Mouse (Mus musculus): ENCODE data around the gene Zdhhc7. TPM values are rescaled to one million over a fixed set of nuclear protein-coding genes. Genes with fewer than 3 reads are reported as not detected.

Gene Zdhhc7
- polyA plus RNA-seq, 1 experiment = 35.5 TPM

DNA sequence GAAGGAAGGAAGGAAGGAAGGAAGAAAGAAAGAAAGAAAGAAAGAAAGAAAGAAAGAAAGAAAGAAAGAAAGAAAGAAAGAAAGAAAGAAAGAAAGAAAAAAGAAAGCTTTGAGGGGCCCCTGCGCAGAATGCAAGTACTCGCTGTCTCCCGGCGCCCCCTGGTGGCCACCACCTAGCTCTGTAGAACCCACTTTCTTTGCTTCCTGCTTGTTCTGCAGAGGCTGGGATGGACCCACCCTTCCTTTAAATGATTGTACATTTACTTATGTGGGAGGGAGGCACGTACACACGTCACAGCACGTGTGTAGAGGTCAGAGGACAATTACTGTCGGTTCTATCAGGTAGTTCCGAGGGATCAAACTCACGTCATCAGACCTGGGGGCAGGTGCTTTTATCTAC is 23.2 kb downstream of the Zdhhc7 start:
- no peak overlapping the region for H3K4me3 ChIP-seq (ENCODE audit: insufficient read depth, low read length)
- peak; percentile 65 for TF ChIP-seq CTCF (IDR thresholded peaks at IDR 0.05; ENCODE audit: extremely low read depth, insufficient read depth, low read length)
- TF ChIP-seq POLR2A (IDR thresholded peaks at IDR 0.05; ENCODE audit: extremely low read depth, insufficient read depth, low read length) = no peak
- no peaks in the 10 kb centered on the region for H3K4me1 ChIP-seq (ENCODE audit: control insufficient read depth, insufficient read depth, low read length)
- no peak overlapping the region for H3K27ac ChIP-seq (ENCODE audit: insufficient read depth, low read length)

DNA sequence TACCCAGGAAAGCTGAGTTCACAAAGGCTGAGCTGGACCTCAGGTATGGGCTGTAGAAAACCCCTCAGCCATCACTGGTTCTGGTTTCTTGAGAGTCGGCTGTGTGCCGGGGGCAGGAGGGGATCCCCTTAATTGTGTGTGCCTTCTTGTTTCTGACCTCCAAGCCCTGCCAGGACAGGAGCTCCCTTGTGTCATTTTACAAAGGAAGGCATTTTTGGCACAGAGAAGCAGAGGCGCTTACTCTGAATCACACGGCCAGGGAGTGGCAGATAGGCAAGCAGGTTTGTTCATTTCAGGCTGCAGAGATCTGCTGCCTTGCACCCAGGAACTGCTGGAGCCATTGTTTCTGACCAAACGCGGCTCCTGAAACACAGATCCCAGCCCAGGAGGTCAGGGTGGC is 25.9 kb downstream of the Zdhhc7 start:
- no peak overlapping the region for H3K27ac ChIP-seq (ENCODE audit: insufficient read depth, low read length)
- TF ChIP-seq POLR2A (IDR thresholded peaks at IDR 0.05; ENCODE audit: extremely low read depth, insufficient read depth, low read length) = no peak
- no peak for TF ChIP-seq CTCF (IDR thresholded peaks at IDR 0.05; ENCODE audit: extremely low read depth, insufficient read depth, low read length)
- H3K4me3 ChIP-seq (ENCODE audit: insufficient read depth, low read length) = no peak overlapping the region
- no peaks in the 10 kb centered on the region for H3K4me1 ChIP-seq (ENCODE audit: control insufficient read depth, insufficient read depth, low read length)

DNA sequence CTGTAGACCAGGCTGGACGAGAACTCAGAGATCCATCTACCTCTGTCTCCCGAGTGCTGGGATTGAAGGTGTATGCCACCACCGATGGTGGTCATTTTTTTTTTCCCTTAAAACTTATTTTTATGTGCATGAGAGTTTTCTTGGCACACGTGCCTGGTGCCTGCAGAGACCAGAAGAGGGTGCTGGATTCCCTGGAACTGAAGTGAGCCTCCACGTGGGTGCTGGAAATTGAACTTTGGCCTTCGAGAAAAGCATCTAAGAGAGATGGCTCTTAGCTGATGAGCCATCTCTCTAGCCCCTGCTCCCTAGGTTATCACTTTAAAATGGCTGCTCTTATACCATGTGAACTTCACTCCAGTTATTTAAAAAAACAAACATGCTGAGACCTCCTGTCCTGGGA is 26.8 kb downstream of the Zdhhc7 start:
- Histone ChIP-seq H3K27ac (ENCODE audit: insufficient read depth, low read length) (no peak overlapping the region), H3K4me1 (ENCODE audit: control insufficient read depth, insufficient read depth, low read length) (no peaks in the 10 kb centered on the region), H3K4me3 (ENCODE audit: insufficient read depth, low read length) (no peak overlapping the region)
- no peak for TF ChIP-seq POLR2A (IDR thresholded peaks at IDR 0.05; ENCODE audit: extremely low read depth, insufficient read depth, low read length)
- TF ChIP-seq CTCF (IDR thresholded peaks at IDR 0.05; ENCODE audit: extremely low read depth, insufficient read depth, low read length) = no peak

DNA sequence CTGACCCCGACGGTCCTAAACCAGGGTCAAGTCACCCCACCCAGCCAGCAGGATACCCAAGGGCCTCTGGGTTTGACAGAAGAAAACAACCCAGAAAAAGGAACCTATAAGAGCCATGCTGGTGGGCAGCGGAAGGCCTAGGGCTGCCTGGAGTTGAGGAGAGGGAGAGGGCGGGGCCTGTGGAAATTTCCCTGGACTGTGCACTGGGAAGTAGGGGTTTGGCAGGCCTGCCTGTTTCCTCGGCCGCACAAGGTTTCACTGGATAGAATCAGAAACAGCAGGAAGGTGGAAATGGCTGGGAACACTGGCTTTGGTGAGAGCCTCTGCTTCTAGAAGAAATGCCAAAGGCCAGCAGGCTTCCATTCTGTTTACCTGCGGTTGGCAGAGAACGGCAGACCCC is 28.5 kb downstream of the Zdhhc7 start:
- Histone ChIP-seq H3K27ac (ENCODE audit: insufficient read depth, low read length) (no peak overlapping the region), H3K4me1 (ENCODE audit: control insufficient read depth, insufficient read depth, low read length) (no peaks in the 10 kb centered on the region), H3K4me3 (ENCODE audit: insufficient read depth, low read length) (no peak overlapping the region)
- no peak for TF ChIP-seq CTCF (IDR thresholded peaks at IDR 0.05; ENCODE audit: extremely low read depth, insufficient read depth, low read length)
- no peak for TF ChIP-seq POLR2A (IDR thresholded peaks at IDR 0.05; ENCODE audit: extremely low read depth, insufficient read depth, low read length)

DNA sequence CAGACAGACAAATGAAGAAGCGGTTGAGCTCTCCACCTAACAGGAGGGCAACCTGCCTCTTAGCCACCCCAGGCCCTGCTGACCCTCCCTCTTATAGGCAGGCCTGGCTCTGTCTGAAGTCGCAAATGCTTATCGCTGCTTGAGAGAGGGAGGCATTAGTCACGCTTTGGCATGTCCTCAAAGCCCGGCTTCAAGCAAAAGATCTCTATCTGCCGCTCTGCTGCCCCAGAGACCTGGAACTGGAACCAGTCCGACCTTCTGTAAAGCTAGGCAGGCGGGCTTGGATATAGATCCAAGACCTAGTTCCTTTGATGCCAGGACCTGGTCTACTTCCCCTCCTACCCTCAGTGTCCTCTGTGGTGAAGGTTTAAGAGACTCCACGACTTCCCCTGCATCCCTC is 29.0 kb downstream of the Zdhhc7 start:
- TF ChIP-seq CTCF (IDR thresholded peaks at IDR 0.05; ENCODE audit: extremely low read depth, insufficient read depth, low read length) (no peak), POLR2A (IDR thresholded peaks at IDR 0.05; ENCODE audit: extremely low read depth, insufficient read depth, low read length) (no peak)
- Histone ChIP-seq H3K4me3 (ENCODE audit: insufficient read depth, low read length) (no peak overlapping the region), H3K27ac (ENCODE audit: insufficient read depth, low read length) (no peak overlapping the region), H3K4me1 (ENCODE audit: control insufficient read depth, insufficient read depth, low read length) (no peaks in the 10 kb centered on the region)

DNA sequence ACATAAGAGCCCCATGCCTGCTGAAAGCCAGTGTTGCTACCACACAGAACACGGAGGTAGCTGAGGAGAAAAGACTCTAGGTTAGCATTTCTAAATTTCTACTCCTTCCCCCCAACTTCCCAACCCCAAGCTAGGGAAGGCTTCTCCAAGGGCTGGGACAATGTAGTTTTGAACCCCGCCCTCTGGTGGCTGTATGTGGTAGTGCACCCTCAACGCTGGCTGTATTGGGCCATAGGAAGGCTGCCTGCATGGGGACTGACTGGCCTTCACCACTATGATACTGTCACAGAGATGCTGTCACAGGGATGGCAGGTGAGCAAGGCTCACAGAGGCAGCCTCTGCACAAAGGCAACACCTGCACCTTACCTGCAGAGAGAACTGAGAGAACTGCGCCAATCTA is 29.6 kb downstream of the Zdhhc7 start:
- no peaks in the 10 kb centered on the region for H3K4me1 ChIP-seq (ENCODE audit: control insufficient read depth, insufficient read depth, low read length)
- no peak overlapping the region for H3K4me3 ChIP-seq (ENCODE audit: insufficient read depth, low read length)
- no peak overlapping the region for H3K27ac ChIP-seq (ENCODE audit: insufficient read depth, low read length)
- TF ChIP-seq POLR2A (IDR thresholded peaks at IDR 0.05; ENCODE audit: extremely low read depth, insufficient read depth, low read length) (no peak), CTCF (IDR thresholded peaks at IDR 0.05; ENCODE audit: extremely low read depth, insufficient read depth, low read length) (peak; percentile 91)

DNA sequence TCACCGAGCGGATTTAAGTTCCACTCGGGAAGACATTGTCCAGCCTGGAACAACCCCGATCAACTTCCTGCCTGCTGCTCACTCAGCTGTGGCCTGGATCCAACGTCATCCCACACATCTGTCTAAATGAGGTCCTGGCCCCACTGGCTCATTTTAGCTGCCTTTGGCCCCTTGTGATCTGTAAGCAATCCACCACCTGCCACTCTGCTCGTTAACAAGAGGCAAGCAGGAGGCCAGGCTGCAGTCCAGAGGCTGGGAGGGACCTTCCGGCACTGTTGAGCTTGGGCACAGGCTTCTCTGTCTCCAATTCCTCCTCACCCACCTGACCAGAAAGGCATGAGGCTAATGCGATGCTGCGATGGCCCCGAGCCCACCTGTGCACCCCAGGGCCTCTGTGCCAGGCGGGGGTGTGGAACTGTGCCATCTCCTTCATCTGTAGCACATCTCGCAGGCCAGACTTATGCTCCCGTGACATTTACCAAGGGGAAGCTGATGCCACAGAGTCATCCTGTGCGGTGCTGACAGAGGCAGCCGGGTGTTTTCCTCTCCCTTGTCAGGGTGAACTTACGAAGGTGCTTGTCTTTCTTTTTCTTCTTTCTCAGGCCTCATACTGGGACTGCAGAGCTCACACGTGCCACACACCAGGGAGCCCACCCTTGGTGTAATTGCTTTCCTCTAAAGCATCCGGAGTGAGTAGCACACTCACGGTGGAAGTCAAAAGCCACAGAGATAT is 33.2 kb downstream of the Zdhhc7 start:
- H3K27ac ChIP-seq (ENCODE audit: insufficient read depth, low read length) = no peak overlapping the region
- no peak overlapping the region for H3K4me3 ChIP-seq (ENCODE audit: insufficient read depth, low read length)
- TF ChIP-seq POLR2A (IDR thresholded peaks at IDR 0.05; ENCODE audit: extremely low read depth, insufficient read depth, low read length) (no peak), CTCF (IDR thresholded peaks at IDR 0.05; ENCODE audit: extremely low read depth, insufficient read depth, low read length) (no peak)
- H3K4me1 ChIP-seq (ENCODE audit: control insufficient read depth, insufficient read depth, low read length) = no peaks in the 10 kb centered on the region

DNA sequence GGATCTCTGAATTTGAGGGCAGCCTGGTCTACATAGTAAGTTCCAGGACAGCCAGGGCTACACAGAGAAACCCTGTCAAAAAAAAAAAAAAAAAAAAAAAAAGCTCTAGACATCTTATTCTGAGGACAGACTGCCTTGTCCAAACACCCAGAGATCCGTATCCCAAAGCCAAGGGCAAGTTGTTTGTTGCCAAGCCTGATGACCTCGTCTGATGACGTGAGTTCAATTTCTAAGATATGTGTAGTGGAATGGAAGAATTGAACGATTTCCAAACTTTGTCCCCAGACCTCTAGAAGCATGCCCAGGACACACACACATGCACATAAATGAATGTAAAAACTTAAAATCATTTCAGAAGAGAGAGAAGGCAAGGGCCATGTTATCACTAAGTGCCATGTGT is 35.1 kb downstream of the Zdhhc7 start:
- Histone ChIP-seq H3K4me1 (ENCODE audit: control insufficient read depth, insufficient read depth, low read length) (no peaks in the 10 kb centered on the region), H3K27ac (ENCODE audit: insufficient read depth, low read length) (no peak overlapping the region), H3K4me3 (ENCODE audit: insufficient read depth, low read length) (no peak overlapping the region)
- TF ChIP-seq CTCF (IDR thresholded peaks at IDR 0.05; ENCODE audit: extremely low read depth, insufficient read depth, low read length) = no peak
- no peak for TF ChIP-seq POLR2A (IDR thresholded peaks at IDR 0.05; ENCODE audit: extremely low read depth, insufficient read depth, low read length)

DNA sequence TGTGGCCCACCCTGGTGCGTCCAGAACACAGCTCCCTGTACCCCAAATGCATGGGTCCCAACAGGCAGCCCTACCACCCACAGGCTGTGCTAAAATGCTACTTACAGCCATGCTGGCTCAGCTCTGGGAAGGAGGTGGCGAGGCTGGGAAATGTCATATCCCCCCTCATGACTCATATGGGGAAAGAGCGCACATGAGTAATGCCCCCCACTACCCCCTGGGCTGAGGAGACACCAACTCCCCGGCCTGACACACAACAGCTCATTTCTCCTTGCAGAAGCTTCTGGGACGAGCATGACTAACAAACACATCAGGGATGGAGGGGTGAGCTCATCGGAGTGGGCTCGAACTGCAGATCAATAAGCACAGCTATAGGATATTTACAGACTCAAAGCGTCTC is 35.7 kb downstream of the Zdhhc7 start:
- H3K27ac ChIP-seq (ENCODE audit: insufficient read depth, low read length) = no peak overlapping the region
- H3K4me3 ChIP-seq (ENCODE audit: insufficient read depth, low read length) = no peak overlapping the region
- TF ChIP-seq CTCF (IDR thresholded peaks at IDR 0.05; ENCODE audit: extremely low read depth, insufficient read depth, low read length) (no peak), POLR2A (IDR thresholded peaks at IDR 0.05; ENCODE audit: extremely low read depth, insufficient read depth, low read length) (no peak)
- H3K4me1 ChIP-seq (ENCODE audit: control insufficient read depth, insufficient read depth, low read length) = no peaks in the 10 kb centered on the region

DNA sequence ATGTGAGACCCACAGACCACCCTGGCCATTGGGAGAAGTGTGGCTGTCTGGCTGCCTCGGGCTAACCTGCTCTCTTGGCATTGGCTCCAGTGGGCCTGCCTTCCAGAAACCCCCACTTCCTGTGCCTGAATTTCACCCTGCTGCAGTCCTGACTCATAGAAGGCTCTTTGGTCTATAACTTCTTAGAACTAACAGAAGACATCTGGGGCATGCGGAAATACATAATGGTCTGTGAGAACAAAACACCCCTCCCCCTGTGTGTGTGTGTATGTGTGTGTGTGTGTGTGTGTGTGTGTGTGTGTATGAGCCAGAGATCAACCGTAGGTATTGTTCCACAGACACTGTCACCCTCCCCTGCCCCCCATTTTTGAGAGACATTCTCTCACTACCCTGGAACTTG is 38.0 kb downstream of the Zdhhc7 start:
- Histone ChIP-seq H3K4me1 (ENCODE audit: control insufficient read depth, insufficient read depth, low read length) (no peaks in the 10 kb centered on the region), H3K4me3 (ENCODE audit: insufficient read depth, low read length) (no peak overlapping the region), H3K27ac (ENCODE audit: insufficient read depth, low read length) (no peak overlapping the region)
- no peak for TF ChIP-seq CTCF (IDR thresholded peaks at IDR 0.05; ENCODE audit: extremely low read depth, insufficient read depth, low read length)
- TF ChIP-seq POLR2A (IDR thresholded peaks at IDR 0.05; ENCODE audit: extremely low read depth, insufficient read depth, low read length) = no peak
